Mouse (Mus musculus): ENCODE data around the gene Prkcb. TPM values are rescaled to one million over a fixed set of nuclear protein-coding genes. Genes with fewer than 3 reads are reported as not detected.

Gene Prkcb
- polyA plus RNA-seq, 1 experiment from 2014 or later: 111 TPM

DNA sequence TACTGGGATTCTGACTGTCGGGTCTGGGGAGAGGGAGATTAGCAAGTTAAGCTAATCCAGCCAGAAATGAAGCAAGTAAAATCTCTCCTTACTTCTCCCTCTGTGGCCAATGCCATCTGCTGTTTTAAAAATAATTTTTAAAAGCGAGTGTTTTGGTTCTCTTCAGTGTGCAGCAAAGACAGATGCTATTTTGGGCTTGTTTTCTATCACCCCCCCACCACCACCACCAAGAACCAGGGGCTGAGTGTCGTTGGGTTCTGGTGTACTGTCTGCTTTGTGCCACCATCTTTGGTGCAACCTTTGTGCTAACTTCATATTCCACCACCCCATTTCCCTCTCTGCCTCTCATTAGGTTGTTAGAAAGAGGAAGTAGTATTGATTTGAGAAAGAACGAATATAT, 289.0 kb downstream of the Prkcb start:
- no peaks in the 10 kb centered on the region for H3K9me3 ChIP-seq (ENCODE audit: control insufficient read depth, low read length)
- no peak overlapping the region for H3K4me2 ChIP-seq (ENCODE audit: low read length)
- H3K9ac ChIP-seq (replicated peaks; ENCODE audit: low read length): no peak overlapping the region
- WGBS: 74% methylated on average over 4 of the region's 4 CpGs
- no peak overlapping the region for H3K27ac ChIP-seq (replicated peaks; ENCODE audit: low read depth, low read length)
- ATAC-seq (ENCODE audit: low FRiP score, low TSS enrichment): no peak
- no peak for DNase-seq
- H3K4me3 ChIP-seq (replicated peaks; ENCODE audit: low read depth, low read length): no peak overlapping the region
- H3K36me3 ChIP-seq (ENCODE audit: control insufficient read depth, insufficient read depth, low read length): no peaks in the 10 kb centered on the region
- H3K27me3 ChIP-seq (ENCODE audit: control insufficient read depth, insufficient read depth, low read length): no peaks in the 10 kb centered on the region
- H3K4me1 ChIP-seq (ENCODE audit: control insufficient read depth, insufficient read depth, low read length): no peaks in the 10 kb centered on the region

DNA sequence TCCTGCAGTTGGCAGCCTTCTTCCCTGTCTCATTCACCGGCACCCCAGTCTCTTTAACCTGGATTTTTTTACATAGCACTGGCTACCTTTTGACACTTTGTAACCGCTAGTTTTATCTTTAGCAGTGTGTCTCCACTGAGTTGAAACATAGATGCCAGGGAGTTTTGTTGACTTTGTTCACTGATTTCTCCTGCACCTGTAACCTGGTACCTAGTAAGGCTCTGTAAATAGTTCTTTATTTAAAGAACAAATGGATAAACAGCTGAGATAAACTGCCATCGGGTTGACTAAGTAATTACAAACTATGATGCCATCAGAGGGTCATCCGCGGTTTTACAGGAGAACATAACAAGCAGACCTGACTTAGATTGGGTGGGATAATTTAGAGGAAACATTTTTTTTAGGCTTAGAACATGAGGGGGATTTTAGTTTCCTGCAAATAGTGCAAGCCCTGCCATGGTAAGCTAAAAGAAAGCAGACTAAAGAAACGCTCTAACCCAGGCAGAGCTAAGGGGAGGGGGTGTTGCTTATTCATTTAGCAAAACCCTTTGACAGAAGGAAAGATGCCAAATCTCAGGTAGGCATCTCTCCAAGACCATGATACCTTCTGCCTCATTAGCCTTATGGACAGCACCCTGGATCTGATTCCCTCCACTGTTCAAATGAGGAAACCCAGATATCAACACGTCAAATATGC, 291.1 kb downstream of the Prkcb start:
- WGBS: 95% methylated on average over 7 of the region's 7 CpGs
- DNase-seq: no peak

DNA sequence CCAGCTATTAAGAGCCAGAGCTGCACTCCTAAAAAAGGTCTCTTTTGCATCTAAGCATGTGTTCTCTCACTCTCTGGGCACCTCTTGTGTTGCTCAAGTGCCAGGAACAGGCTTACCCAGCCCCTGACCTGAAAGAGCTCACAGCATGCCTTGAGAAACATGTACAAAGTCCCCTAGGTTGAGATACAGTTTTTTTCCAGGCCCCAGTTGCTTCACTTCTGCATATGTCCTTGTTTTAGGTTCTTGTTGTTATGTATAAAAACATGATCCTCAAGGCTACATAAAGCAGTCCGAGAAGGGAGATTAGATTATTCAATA, 291.6 kb downstream of the Prkcb start:
- H3K4me2 ChIP-seq (ENCODE audit: low read length): no peak overlapping the region
- no peaks in the 10 kb centered on the region for H3K36me3 ChIP-seq (ENCODE audit: control insufficient read depth, insufficient read depth, low read length)
- H3K27ac ChIP-seq (replicated peaks; ENCODE audit: low read depth, low read length): no peak overlapping the region
- DNase-seq (no peak), ATAC-seq (ENCODE audit: low FRiP score, low TSS enrichment) (no peak)
- no peaks in the 10 kb centered on the region for H3K9me3 ChIP-seq (ENCODE audit: control insufficient read depth, low read length)
- H3K4me3 ChIP-seq (replicated peaks; ENCODE audit: low read depth, low read length): no peak overlapping the region
- WGBS: 94% methylated on average over 1 of the region's 1 CpGs
- H3K27me3 ChIP-seq (ENCODE audit: control insufficient read depth, insufficient read depth, low read length): no peaks in the 10 kb centered on the region
- H3K4me1 ChIP-seq (ENCODE audit: control insufficient read depth, insufficient read depth, low read length): no peaks in the 10 kb centered on the region
- no peak overlapping the region for H3K9ac ChIP-seq (replicated peaks; ENCODE audit: low read length)

More for the DNA sequence above, 291.1 kb downstream of the Prkcb start:
- H3K27me3 ChIP-seq (ENCODE audit: control insufficient read depth, insufficient read depth, low read length): no peaks in the 10 kb centered on the region
- H3K9ac ChIP-seq (replicated peaks; ENCODE audit: low read length): no peak overlapping the region
- no peaks in the 10 kb centered on the region for H3K4me1 ChIP-seq (ENCODE audit: control insufficient read depth, insufficient read depth, low read length)
- H3K4me2 ChIP-seq (ENCODE audit: low read length): no peak overlapping the region
- no peak overlapping the region for H3K27ac ChIP-seq (replicated peaks; ENCODE audit: low read depth, low read length)
- no peak for ATAC-seq (ENCODE audit: low FRiP score, low TSS enrichment)
- no peaks in the 10 kb centered on the region for H3K36me3 ChIP-seq (ENCODE audit: control insufficient read depth, insufficient read depth, low read length)
- H3K9me3 ChIP-seq (ENCODE audit: control insufficient read depth, low read length): no peaks in the 10 kb centered on the region
- H3K4me3 ChIP-seq (replicated peaks; ENCODE audit: low read depth, low read length): no peak overlapping the region

DNA sequence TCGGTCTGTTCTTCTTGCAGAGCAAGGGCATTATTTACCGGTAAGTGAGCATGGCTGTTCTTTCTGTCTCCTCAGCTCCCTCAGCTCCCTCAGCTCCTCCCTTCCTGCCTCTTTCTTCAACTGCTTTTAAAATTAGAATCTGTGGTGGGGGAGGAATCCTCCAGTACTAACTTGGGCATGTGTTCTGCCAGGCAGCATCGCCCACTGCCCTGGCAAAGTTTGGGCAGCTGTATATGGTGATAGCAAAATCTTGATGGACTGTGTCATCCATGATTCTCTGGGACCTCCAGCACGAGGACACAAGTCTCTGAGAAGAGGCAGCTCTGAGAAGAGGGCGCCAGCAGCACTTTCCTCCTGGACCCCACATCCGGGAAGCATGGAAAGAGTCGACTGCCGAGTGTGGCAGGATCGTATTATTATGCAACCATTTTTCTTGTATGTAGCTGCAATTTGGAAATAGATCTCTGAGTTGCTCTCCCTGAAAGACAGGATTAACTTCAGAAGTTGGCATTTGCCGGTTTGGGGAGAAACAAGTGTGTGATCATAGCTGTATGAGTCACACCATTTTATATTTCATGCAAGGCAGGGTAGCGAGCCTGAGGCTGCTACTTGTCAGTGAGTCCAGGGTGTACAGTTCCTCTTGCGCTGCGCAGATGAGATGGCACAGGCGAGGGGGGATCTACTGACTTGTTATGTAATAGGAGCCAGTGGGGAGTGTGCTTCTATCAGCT, 296.0 kb downstream of the Prkcb start:
- Histone ChIP-seq H3K36me3 (ENCODE audit: control insufficient read depth, insufficient read depth, low read length) (no peaks in the 10 kb centered on the region), H3K4me2 (ENCODE audit: low read length) (no peak overlapping the region), H3K4me1 (ENCODE audit: control insufficient read depth, insufficient read depth, low read length) (no peaks in the 10 kb centered on the region), H3K27me3 (ENCODE audit: control insufficient read depth, insufficient read depth, low read length) (no peaks in the 10 kb centered on the region), H3K9me3 (ENCODE audit: control insufficient read depth, low read length) (no peaks in the 10 kb centered on the region), H3K4me3 (replicated peaks; ENCODE audit: low read depth, low read length) (no peak overlapping the region), H3K27ac (replicated peaks; ENCODE audit: low read depth, low read length) (no peak overlapping the region), H3K9ac (replicated peaks; ENCODE audit: low read length) (no peak overlapping the region)
- DNase-seq (no peak), ATAC-seq (ENCODE audit: low FRiP score, low TSS enrichment) (no peak)
- WGBS: 88% methylated on average over 14 of the region's 14 CpGs

DNA sequence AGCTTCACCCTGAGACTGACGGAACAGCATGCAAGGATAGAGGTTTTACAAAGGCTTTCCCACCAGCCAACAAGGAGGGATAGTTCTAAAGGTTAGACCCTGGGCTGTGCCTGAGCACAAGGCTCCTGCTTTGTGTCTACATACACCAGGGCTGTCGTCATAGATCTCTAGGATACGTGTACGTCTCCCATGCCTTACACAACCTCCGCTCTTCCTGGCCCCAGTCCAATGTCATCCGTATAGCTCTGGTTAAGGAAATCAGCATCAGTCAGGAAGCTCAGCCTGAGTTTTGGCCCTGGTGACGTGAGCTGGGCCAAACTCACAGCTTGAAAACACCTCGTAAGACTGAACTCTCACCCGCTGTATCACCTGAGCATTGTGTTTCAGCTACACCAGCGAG, 307.3 kb downstream of the Prkcb start:
- DNase-seq (no peak), ATAC-seq (ENCODE audit: low FRiP score, low TSS enrichment) (no peak)
- WGBS: 84% methylated on average over 10 of the region's 10 CpGs
- Histone ChIP-seq H3K36me3 (ENCODE audit: control insufficient read depth, insufficient read depth, low read length) (no peaks in the 10 kb centered on the region), H3K4me1 (ENCODE audit: control insufficient read depth, insufficient read depth, low read length) (no peaks in the 10 kb centered on the region), H3K27me3 (ENCODE audit: control insufficient read depth, insufficient read depth, low read length) (no peaks in the 10 kb centered on the region), H3K9me3 (ENCODE audit: control insufficient read depth, low read length) (no peaks in the 10 kb centered on the region), H3K27ac (replicated peaks; ENCODE audit: low read depth, low read length) (no peak overlapping the region), H3K4me2 (ENCODE audit: low read length) (no peak overlapping the region), H3K9ac (replicated peaks; ENCODE audit: low read length) (no peak overlapping the region), H3K4me3 (replicated peaks; ENCODE audit: low read depth, low read length) (no peak overlapping the region)

DNA sequence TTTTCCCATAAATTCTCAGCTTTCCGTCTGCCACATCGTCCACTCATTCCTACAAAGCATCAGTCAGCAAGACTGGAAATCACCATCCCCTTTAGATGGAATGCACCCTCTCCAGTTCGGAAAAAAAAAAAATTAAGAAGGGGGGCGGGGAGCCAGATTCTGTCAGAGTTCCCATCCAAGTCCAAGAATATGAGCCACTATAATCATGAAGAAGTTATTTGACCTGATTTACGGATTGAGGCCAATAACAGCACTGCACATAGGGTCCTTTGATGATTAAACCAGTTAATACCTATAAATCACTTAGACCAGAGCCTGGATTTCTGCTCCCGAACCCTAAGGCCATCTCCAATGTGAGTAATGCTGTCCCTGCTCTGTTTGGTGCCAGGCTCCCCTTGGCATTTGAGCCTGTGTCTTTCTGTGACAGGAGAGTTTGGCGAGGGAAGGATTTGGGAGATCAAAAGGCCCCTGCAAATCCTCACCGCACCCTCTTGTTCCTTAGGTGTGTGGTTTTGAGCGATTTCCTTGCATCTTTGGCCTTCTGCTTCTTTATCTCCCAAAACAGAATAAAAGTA, 308.1 kb downstream of the Prkcb start:
- Histone ChIP-seq H3K27me3 (ENCODE audit: control insufficient read depth, insufficient read depth, low read length) (no peaks in the 10 kb centered on the region), H3K36me3 (ENCODE audit: control insufficient read depth, insufficient read depth, low read length) (no peaks in the 10 kb centered on the region), H3K9ac (replicated peaks; ENCODE audit: low read length) (no peak overlapping the region), H3K4me1 (ENCODE audit: control insufficient read depth, insufficient read depth, low read length) (no peaks in the 10 kb centered on the region), H3K4me3 (replicated peaks; ENCODE audit: low read depth, low read length) (no peak overlapping the region), H3K4me2 (ENCODE audit: low read length) (no peak overlapping the region), H3K27ac (replicated peaks; ENCODE audit: low read depth, low read length) (no peak overlapping the region), H3K9me3 (ENCODE audit: control insufficient read depth, low read length) (no peaks in the 10 kb centered on the region)
- ATAC-seq (ENCODE audit: low FRiP score, low TSS enrichment) (no peak), DNase-seq (no peak)
- 79% methylated on average over 9 of the region's 9 CpGs for WGBS

DNA sequence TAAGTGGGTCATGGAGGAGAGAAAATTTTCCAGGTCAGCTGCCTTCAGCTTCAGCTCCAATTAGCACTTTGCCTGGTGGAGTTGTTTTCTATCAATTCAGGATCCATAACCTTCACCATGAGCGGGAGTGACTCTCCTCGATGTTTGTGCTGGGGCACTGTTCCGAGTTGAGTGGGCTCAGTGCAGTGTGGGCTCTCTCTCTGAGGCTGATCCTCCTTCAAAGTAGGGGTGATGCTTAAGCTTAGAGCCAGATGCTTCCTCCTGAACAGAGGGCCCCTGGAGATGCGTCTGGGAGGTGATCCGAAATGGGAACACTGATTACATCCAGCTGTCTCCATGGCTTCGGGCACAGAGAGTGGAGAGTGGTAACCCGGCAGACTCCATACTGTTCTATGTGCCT, 308.8 kb downstream of the Prkcb start:
- H3K9ac ChIP-seq (replicated peaks; ENCODE audit: low read length): no peak overlapping the region
- no peaks in the 10 kb centered on the region for H3K27me3 ChIP-seq (ENCODE audit: control insufficient read depth, insufficient read depth, low read length)
- H3K4me2 ChIP-seq (ENCODE audit: low read length): no peak overlapping the region
- no peaks in the 10 kb centered on the region for H3K36me3 ChIP-seq (ENCODE audit: control insufficient read depth, insufficient read depth, low read length)
- no peaks in the 10 kb centered on the region for H3K9me3 ChIP-seq (ENCODE audit: control insufficient read depth, low read length)
- WGBS: 76% methylated on average over 7 of the region's 7 CpGs
- H3K4me1 ChIP-seq (ENCODE audit: control insufficient read depth, insufficient read depth, low read length): no peaks in the 10 kb centered on the region
- DNase-seq (no peak), ATAC-seq (ENCODE audit: low FRiP score, low TSS enrichment) (no peak)
- H3K4me3 ChIP-seq (replicated peaks; ENCODE audit: low read depth, low read length): no peak overlapping the region
- H3K27ac ChIP-seq (replicated peaks; ENCODE audit: low read depth, low read length): no peak overlapping the region

DNA sequence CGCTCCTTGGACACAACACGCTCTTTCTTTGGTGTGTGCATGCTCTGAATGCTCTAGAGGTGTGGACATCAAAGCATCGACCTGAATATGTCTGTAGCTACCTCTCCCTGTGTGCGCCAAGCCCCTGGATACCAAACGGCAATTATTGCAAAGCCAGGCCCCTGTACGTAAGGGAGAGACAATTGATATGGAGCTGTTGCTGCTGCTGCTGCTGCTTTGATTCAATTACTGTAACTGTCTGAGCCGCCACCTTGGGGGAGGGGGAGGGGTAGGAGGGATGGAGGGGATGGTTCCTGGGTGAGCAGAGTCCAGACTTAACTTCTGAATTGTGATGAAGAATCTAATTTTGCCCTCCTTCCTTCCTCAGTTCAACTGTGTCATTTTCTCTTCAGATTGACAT, 312.3 kb downstream of the Prkcb start:
- Histone ChIP-seq H3K4me2 (ENCODE audit: low read length) (no peak overlapping the region), H3K36me3 (ENCODE audit: control insufficient read depth, insufficient read depth, low read length) (no peaks in the 10 kb centered on the region), H3K4me1 (ENCODE audit: control insufficient read depth, insufficient read depth, low read length) (no peaks in the 10 kb centered on the region), H3K9ac (replicated peaks; ENCODE audit: low read length) (no peak overlapping the region), H3K4me3 (replicated peaks; ENCODE audit: low read depth, low read length) (no peak overlapping the region), H3K27ac (replicated peaks; ENCODE audit: low read depth, low read length) (peak overlapping the region; percentile 3; the same call in 1 of the 2 replicates), H3K27me3 (ENCODE audit: control insufficient read depth, insufficient read depth, low read length) (no peaks in the 10 kb centered on the region), H3K9me3 (ENCODE audit: control insufficient read depth, low read length) (no peaks in the 10 kb centered on the region)
- ATAC-seq (ENCODE audit: low FRiP score, low TSS enrichment) (no peak), DNase-seq (peak; percentile 39)
- 58% methylated on average over 7 of the region's 7 CpGs for whole genome bisulfite sequencing

DNA sequence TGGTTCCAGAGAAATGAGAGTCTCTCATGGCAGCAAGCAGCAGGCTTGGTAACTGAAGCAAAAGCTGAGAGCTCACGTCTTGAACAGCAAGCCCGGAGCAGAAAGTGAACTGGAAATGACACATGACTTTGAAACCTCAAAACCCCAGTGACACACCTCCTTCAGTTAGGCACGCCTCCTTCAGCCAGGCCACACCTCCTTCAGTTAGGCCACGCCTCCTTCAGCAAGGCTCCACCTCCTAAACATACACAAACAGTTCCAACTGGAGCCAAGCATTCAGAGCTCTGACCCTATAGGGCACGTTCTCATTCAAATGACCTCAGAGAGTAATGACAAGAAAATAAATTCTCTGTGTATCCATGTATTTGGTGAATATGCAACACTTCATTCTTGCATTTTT, 316.5 kb downstream of the Prkcb start:
- Histone ChIP-seq H3K9me3 (ENCODE audit: control insufficient read depth, low read length) (no peaks in the 10 kb centered on the region), H3K4me2 (ENCODE audit: low read length) (no peak overlapping the region), H3K4me3 (replicated peaks; ENCODE audit: low read depth, low read length) (no peak overlapping the region), H3K9ac (replicated peaks; ENCODE audit: low read length) (no peak overlapping the region), H3K4me1 (ENCODE audit: control insufficient read depth, insufficient read depth, low read length) (no peaks in the 10 kb centered on the region), H3K27me3 (ENCODE audit: control insufficient read depth, insufficient read depth, low read length) (no peaks in the 10 kb centered on the region), H3K36me3 (ENCODE audit: control insufficient read depth, insufficient read depth, low read length) (no peaks in the 10 kb centered on the region), H3K27ac (replicated peaks; ENCODE audit: low read depth, low read length) (no peak overlapping the region)
- ATAC-seq (ENCODE audit: low FRiP score, low TSS enrichment) (no peak), DNase-seq (no peak)
- WGBS: 82% methylated on average over 5 of the region's 5 CpGs
